Mouse (Mus musculus): ENCODE results near the gene Itga7.
"Not testable (repeated sequence)": the region's sequence is repeated elsewhere in the genome, so short reads cannot be mapped to it uniquely, and the experiment has no call there.

Itga7 gene

GRCm38 (mm10) chr10:128989131-128989530, 55.5 kb downstream of the Itga7 start, which contains the start of gene Olfr9:
Gene Olfr9, plus strand, starts transcription at chr10:128989431.
- not testable (repeated sequence) for DNase-seq (ENCODE audit: low spot score in 2 of 2)

GRCm38 (mm10) chr10:128990129-128990850, 56.7 kb downstream of the Itga7 start:
- DNase-seq (ENCODE audit: low spot score in 2 of 2), result not testable (repeated sequence)

- DNase-seq (ENCODE audit: low spot score in 2 of 2), result no peak
These were observed 57.4 kb downstream of the Itga7 start for GRCm38 (mm10) chr10:128990994-128991393.

GRCm38 (mm10) chr10:128995796-128996195, 62.2 kb downstream of the Itga7 start:
- DNase-seq (ENCODE audit: low spot score in 2 of 2), result no peak

GRCm38 (mm10) chr10:128996523-128997040, 63.0 kb downstream of the Itga7 start:
- DNase-seq (ENCODE audit: low spot score in 2 of 2), result no peak

GRCm38 (mm10) chr10:129004032-129004920, 70.7 kb downstream of the Itga7 start:
- DNase-seq (ENCODE audit: low spot score in 2 of 2), result no peak
